Mouse (Mus musculus) CH12.LX (cell line): ENCODE data around the gene Emg1. TPM values are rescaled to one million over a fixed set of nuclear protein-coding genes. Genes with fewer than 3 reads are reported as not detected.
A peak's percentile ranks its signal among the peaks of the same experiment; 100 is the strongest.

Source experiments
- DNase-seq: peaks from one replicate; pipeline ENCODE4 v3.0.0-alpha.2; 2013; ENCODE audit errors: extremely low read depth
- H3K27ac ChIP-seq: 2 replicates; pipeline ENCODE4 v1.5.1; 2012; ENCODE audit warnings: low read depth, mild to moderate bottlenecking, control low read depth, moderate library complexity; ENCODE audit not compliant: insufficient read depth
- H3K27me3 ChIP-seq: replicated peaks from 2 replicates; pipeline ENCODE3; 2012; ENCODE audit warnings: inconsistent platforms
- H3K36me3 ChIP-seq, 2 experiments: replicated peaks in 1 of 2; 2 replicates each; pipeline versions ENCODE3 to v1.6.1; 2012; ENCODE audit warnings: inconsistent platforms in 1 of 2, low read length in 1 of 2, mild to moderate bottlenecking in 1 of 2, mixed read lengths in 1 of 2, moderate library complexity in 1 of 2; ENCODE audit not compliant: control insufficient read depth in 1 of 2, insufficient read depth in 1 of 2
- H3K4me1 ChIP-seq, 2 experiments: 2 replicates each; pipeline ENCODE4 v1.6.1; 2012; ENCODE audit warnings: inconsistent platforms in 1 of 2, moderate library complexity in 1 of 2; ENCODE audit not compliant: insufficient read depth in 2 of 2, control insufficient read depth in 1 of 2
- H3K4me2 ChIP-seq: 2 replicates; pipeline ENCODE4 v1.6.1; 2012; ENCODE audit warnings: low read depth, mild to moderate bottlenecking, control low read depth; ENCODE audit not compliant: poor library complexity, insufficient read depth, severe bottlenecking
- H3K4me3 ChIP-seq, 3 experiments: fragments of 150-350 bp in 1 of 3; sonication (generic) in 1 of 3; replicated peaks in 1 of 3; 2 replicates each; pipeline versions ENCODE3 to v1.5.1; 2011 to 2012; ENCODE audit warnings: low read depth in 2 of 3, low read length in 2 of 3, mild to moderate bottlenecking in 2 of 3, moderate library complexity in 2 of 3, control low read depth in 1 of 3, improper control_type of control experiment in 1 of 3, inconsistent platforms in 1 of 3, mixed read lengths in 1 of 3; ENCODE audit not compliant: poor library complexity in 1 of 3
- H3K79me2 ChIP-seq: replicated peaks from 2 replicates; pipeline ENCODE4 v1.6.1; 2012; ENCODE audit warnings: mild to moderate bottlenecking, moderate library complexity; ENCODE audit not compliant: control insufficient read depth, poor library complexity, insufficient read depth, severe bottlenecking; ENCODE audit errors: extremely low read depth
- H3K9ac ChIP-seq: 2 replicates; pipeline ENCODE4 v1.6.1; 2012; ENCODE audit warnings: low read depth, mild to moderate bottlenecking, control low read depth, moderate library complexity; ENCODE audit not compliant: insufficient read depth
- H3K9me3 ChIP-seq: replicated peaks from 2 replicates; pipeline ENCODE3; 2012; ENCODE audit warnings: low read length, inconsistent platforms, mixed read lengths
- BHLHE40 ChIP-seq: IDR thresholded peaks from 2 replicates; pipeline ENCODE4 v1.6.1; 2011; ENCODE audit warnings: mild to moderate bottlenecking, low read depth, low read length, improper control_type of control experiment
- CHD1 ChIP-seq: IDR thresholded peaks from 2 replicates; pipeline ENCODE4 v1.6.1; 2012; ENCODE audit warnings: low read depth, low read length, improper control_type of control experiment, inconsistent platforms
- CHD2 ChIP-seq: IDR thresholded peaks from 2 replicates; pipeline ENCODE4 v1.6.1; 2011; ENCODE audit warnings: low read length, improper control_type of control experiment
- CTCF ChIP-seq, 2 experiments: IDR thresholded peaks in 1 of 2; conservative IDR thresholded peaks in 1 of 2; 2 replicates each; pipeline ENCODE4 v1.5.1; 2011 to 2012; ENCODE audit warnings: low read depth in 2 of 2, low read length in 2 of 2, improper control_type of control experiment in 1 of 2, inconsistent platforms in 1 of 2, mild to moderate bottlenecking in 1 of 2, moderate library complexity in 1 of 2
- E2F4 ChIP-seq: IDR thresholded peaks from 2 replicates; pipeline ENCODE4 v1.6.1; 2011; ENCODE audit warnings: low read depth, low read length, improper control_type of control experiment; ENCODE audit not compliant: insufficient replicate concordance
- ELF1 ChIP-seq: IDR thresholded peaks from 2 replicates; pipeline ENCODE4 v1.6.1; 2014; ENCODE audit warnings: low read depth, mild to moderate bottlenecking, inconsistent platforms, low read length, improper control_type of control experiment
- EP300 ChIP-seq: IDR thresholded peaks from 2 replicates; pipeline ENCODE4 v1.6.1; 2011; ENCODE audit warnings: low read length, improper control_type of control experiment
- ETS1 ChIP-seq: conservative IDR thresholded peaks from 2 replicates; pipeline ENCODE4 v1.6.1; 2012; ENCODE audit warnings: low read depth, mild to moderate bottlenecking, inconsistent platforms, low read length, improper control_type of control experiment, moderate library complexity
- GABPA ChIP-seq: IDR thresholded peaks from 2 replicates; pipeline ENCODE4 v1.6.1; 2012; ENCODE audit warnings: low read depth, low read length, improper control_type of control experiment, inconsistent platforms; ENCODE audit not compliant: insufficient replicate concordance
- HCFC1 ChIP-seq: IDR thresholded peaks from 2 replicates; pipeline ENCODE4 v1.6.1; 2012; ENCODE audit warnings: low read depth, mild to moderate bottlenecking, inconsistent platforms, low read length, improper control_type of control experiment
- IRF4 ChIP-seq: IDR thresholded peaks from 2 replicates; pipeline ENCODE4 v1.6.1; 2014; ENCODE audit warnings: low read depth, mild to moderate bottlenecking, inconsistent platforms, low read length, improper control_type of control experiment
- JUN ChIP-seq: IDR thresholded peaks from 2 replicates; pipeline ENCODE4 v1.6.1; 2011; ENCODE audit warnings: low read depth, mild to moderate bottlenecking, low read length, improper control_type of control experiment, moderate library complexity; ENCODE audit not compliant: insufficient read depth
- JUND ChIP-seq: conservative IDR thresholded peaks from 2 replicates; pipeline ENCODE4 v1.6.1; 2011; ENCODE audit warnings: low read depth, low read length, improper control_type of control experiment
- KAT2A ChIP-seq: IDR thresholded peaks from 2 replicates; pipeline ENCODE4 v1.6.1; 2012; ENCODE audit warnings: low read length, improper control_type of control experiment, inconsistent platforms; ENCODE audit not compliant: insufficient replicate concordance
- MAFK ChIP-seq: IDR thresholded peaks from 2 replicates; pipeline ENCODE4 v1.6.1; 2011; ENCODE audit warnings: low read length, improper control_type of control experiment; ENCODE audit not compliant: insufficient replicate concordance
- MAX ChIP-seq: IDR thresholded peaks from 2 replicates; pipeline ENCODE4 v1.6.1; 2011; ENCODE audit warnings: low read length, improper control_type of control experiment
- MAZ ChIP-seq: IDR thresholded peaks from 2 replicates; pipeline ENCODE4 v1.6.1; 2012; ENCODE audit warnings: low read depth, mild to moderate bottlenecking, inconsistent platforms, low read length, improper control_type of control experiment, moderate library complexity
- MEF2A ChIP-seq: IDR thresholded peaks from 2 replicates; pipeline ENCODE4 v1.6.1; 2014; ENCODE audit warnings: low read depth, mild to moderate bottlenecking, inconsistent platforms, low read length, improper control_type of control experiment, borderline replicate concordance
- MXI1 ChIP-seq: IDR thresholded peaks from 2 replicates; pipeline ENCODE4 v1.6.1; 2011; ENCODE audit warnings: mild to moderate bottlenecking, low read depth, low read length, improper control_type of control experiment
- MYC ChIP-seq: IDR thresholded peaks from 2 replicates; pipeline ENCODE4 v1.6.1; 2011; ENCODE audit warnings: low read depth, mild to moderate bottlenecking, improper control_type of control experiment, low read length
- NELFE ChIP-seq: IDR thresholded peaks from 2 replicates; pipeline ENCODE4 v1.6.1; 2011; ENCODE audit warnings: low read depth, low read length, improper control_type of control experiment
- NRF1 ChIP-seq: IDR thresholded peaks from 2 replicates; pipeline ENCODE4 v1.6.1; 2014; ENCODE audit warnings: low read depth, mild to moderate bottlenecking, inconsistent platforms, low read length, improper control_type of control experiment, moderate library complexity
- PAX5 ChIP-seq: IDR thresholded peaks from 2 replicates; pipeline ENCODE4 v1.6.1; 2012; ENCODE audit warnings: low read length, inconsistent platforms, mixed read lengths
- POLR2A ChIP-seq: IDR thresholded peaks from 2 replicates; pipeline ENCODE4 v1.6.1; 2011; ENCODE audit warnings: low read depth, mild to moderate bottlenecking, improper control_type of control experiment, low read length
- POLR2AphosphoS2 ChIP-seq: IDR thresholded peaks from 2 replicates; pipeline ENCODE4 v1.6.1; 2011; ENCODE audit warnings: low read depth, low read length, improper control_type of control experiment
- RAD21 ChIP-seq: IDR thresholded peaks from 2 replicates; pipeline ENCODE4 v1.6.1; 2011; ENCODE audit warnings: low read depth, mild to moderate bottlenecking, low read length, improper control_type of control experiment, moderate library complexity
- RCOR1 ChIP-seq: conservative IDR thresholded peaks from 2 replicates; pipeline ENCODE4 v1.6.1; 2012; ENCODE audit warnings: low read depth, mild to moderate bottlenecking, inconsistent platforms, low read length, improper control_type of control experiment
- SIN3A ChIP-seq: IDR thresholded peaks from 2 replicates; pipeline ENCODE4 v1.6.1; 2012; ENCODE audit warnings: low read length, improper control_type of control experiment, inconsistent platforms
- SMC3 ChIP-seq: IDR thresholded peaks from 2 replicates; pipeline ENCODE4 v1.6.1; 2011; ENCODE audit warnings: low read depth, low read length, improper control_type of control experiment
- TBP ChIP-seq: conservative IDR thresholded peaks from 2 replicates; pipeline ENCODE4 v1.6.1; 2011; ENCODE audit warnings: low read depth, low read length, improper control_type of control experiment
- TCF12 ChIP-seq: IDR thresholded peaks from 2 replicates; pipeline ENCODE4 v1.6.1; 2014; ENCODE audit warnings: low read depth, mild to moderate bottlenecking, inconsistent platforms, low read length, improper control_type of control experiment
- UBTF ChIP-seq: IDR thresholded peaks from 2 replicates; pipeline ENCODE4 v1.6.1; 2012; ENCODE audit warnings: low read depth, mild to moderate bottlenecking, inconsistent platforms, low read length, improper control_type of control experiment, moderate library complexity
- USF1 ChIP-seq: IDR thresholded peaks from 2 replicates; pipeline ENCODE4 v1.6.1; 2014; ENCODE audit warnings: low read depth, mild to moderate bottlenecking, inconsistent platforms, low read length, improper control_type of control experiment
- USF2 ChIP-seq: conservative IDR thresholded peaks from 2 replicates; pipeline ENCODE4 v1.6.1; 2011; ENCODE audit warnings: low read depth, low read length, improper control_type of control experiment
- ZKSCAN1 ChIP-seq: IDR thresholded peaks from 2 replicates; pipeline ENCODE4 v1.6.1; 2012; ENCODE audit warnings: low read depth, inconsistent platforms, low read length, improper control_type of control experiment, borderline replicate concordance
- ZMIZ1 ChIP-seq: IDR thresholded peaks from 2 replicates; pipeline ENCODE4 v1.6.1; 2012; ENCODE audit warnings: low read depth, mild to moderate bottlenecking, inconsistent platforms, low read length, improper control_type of control experiment
- ZNF384 ChIP-seq: IDR thresholded peaks from 2 replicates; pipeline ENCODE4 v1.6.1; 2012; ENCODE audit warnings: low read depth, low read length, improper control_type of control experiment, inconsistent platforms
- dilution Hi-C: fragments of 300-500 bp; cut with MboI; formaldehyde crosslinking; loops from 2 replicates; pipeline ENCODE4 v1.14.3; 2020; ENCODE audit warnings: low sequenced_read_pairs; ENCODE audit not compliant: extremely low pct_unique_long_range_greater_than_20kb, extremely low pct_ligation_motif_present
- in situ Hi-C: fragments of 300-500 bp; cut with MboI; formaldehyde crosslinking; loops from 3 replicates; pipeline ENCODE4 v1.14.3; 2019; ENCODE audit warnings: low sequenced_read_pairs, low pct_ligation_motif_present, low pct_unique_long_range_greater_than_20kb, mixed read lengths
- polyA plus RNA-seq: library from polyadenylated mRNA; unstranded; fragments of >175 nt; gene quantifications from 2 replicates; pipeline ENCODE4 v1.2.1, GENCODE M21; 2012; ENCODE audit warnings: low read depth; ENCODE audit not compliant: insufficient read length
- total RNA-seq, 2 experiments: library from RNA; depleted of rRNA; stranded (reverse); fragments of 300-350 nt in 1 of 2; fragments of >200 nt in 1 of 2; gene quantifications; 2 replicates each; pipeline ENCODE4 v1.2.3; 2012 to 2014

Gene Emg1
- total and polyA plus RNA-seq, 3 experiments, result 301 to 481 (median 352) TPM

DNA sequence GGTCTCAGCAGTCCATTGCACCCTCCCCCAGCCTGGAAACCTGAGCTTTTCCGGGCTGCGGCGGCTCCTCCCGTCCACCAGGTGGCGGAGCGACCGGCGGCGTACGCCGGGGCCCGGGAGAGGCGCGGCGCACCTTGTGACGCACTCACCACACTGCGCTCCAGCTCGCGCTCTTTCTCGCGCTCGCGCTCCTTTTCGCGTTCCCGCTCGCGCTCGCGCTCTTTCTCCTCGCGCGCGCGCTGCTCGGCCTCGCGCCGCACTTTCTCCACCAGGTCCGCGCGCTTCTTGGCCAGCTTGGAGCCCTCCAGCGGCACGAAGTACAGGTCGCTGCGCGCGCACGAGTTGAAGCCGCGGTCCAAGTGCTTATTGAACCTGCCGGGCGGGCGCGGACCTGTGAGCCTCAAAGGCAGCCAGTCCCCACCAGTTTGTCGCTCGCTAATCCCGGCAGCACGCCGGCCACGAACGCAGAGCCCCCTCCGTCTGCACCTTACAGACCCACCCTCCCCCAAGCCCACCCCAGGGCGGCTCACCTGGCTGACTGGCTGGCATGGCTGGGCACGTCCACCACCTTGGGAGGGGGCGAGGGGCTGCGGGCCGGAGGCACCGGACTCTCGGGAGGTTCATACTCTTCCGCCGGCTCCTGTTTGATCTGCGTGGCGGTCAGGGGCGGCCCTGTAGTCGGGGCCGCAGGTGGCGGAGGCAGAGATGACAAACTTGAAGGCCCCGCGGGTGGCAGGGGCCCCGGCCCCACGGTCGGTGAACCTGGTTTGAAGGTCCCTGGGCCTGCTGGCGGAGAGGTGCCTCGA is 33.7 kb upstream of the Emg1 start:
- Histone ChIP-seq H3K79me2 (0 out of 2 replicates have a peak, but pooled peaks cover 2% of the 10 kb centered on the region), H3K4me1 (peaks cover 16 to 46% of the 10 kb centered on the region in 2 experiments), H3K4me2 (peak overlapping the region; percentile 73), H3K27ac (peak overlapping the region; percentile 41), H3K36me3 (peaks cover 38 to 62% of the 10 kb centered on the region in 2 experiments), H3K9me3 (no peaks in the 10 kb centered on the region), H3K4me3 (peak overlapping the region; percentile 45 to 63 (median 56)), H3K9ac (peak overlapping the region; percentile 74), H3K27me3 (no peaks in the 10 kb centered on the region)
- DNase-seq, result peak; percentile 93
- dilution Hi-C loops (no loop called here), in situ Hi-C loops (no loop called here)
- TF ChIP-seq RAD21 (peak; percentile 38), E2F4 (peak; percentile 92; the same call in 1 of the 2 replicates), UBTF (no peak), KAT2A (peak; percentile 84; the same call in 1 of the 2 replicates), NRF1 (peak; percentile 68), HCFC1 (peak; percentile 90), CTCF (conservative IDR thresholded peaks at IDR 0.05 in 1 of 2, IDR thresholded peaks at IDR 0.05 in 1 of 2; ENCODE audit: low read depth in 2 of 2, low read length in 2 of 2) (peak in 1 of 2 experiments; percentile 87; a peak in 2 of 4 replicates), EP300 (0 out of 2 replicates have a peak, but pooled peaks have one; percentile 52), USF1 (peak; percentile 33; the same call in 1 of the 2 replicates), USF2 (no peak), ELF1 (peak; percentile 91), BHLHE40 (no peak), RCOR1 (peak; percentile 71), JUND (peak; percentile 49; the same call in 1 of the 2 replicates), POLR2A (peak; percentile 73), SMC3 (peak; percentile 79), MAFK (peak; percentile 41; the same call in 1 of the 2 replicates), MEF2A (peak; percentile 90), ETS1 (peak; percentile 62), MYC (peak; percentile 75; the same call in 1 of the 2 replicates), ZKSCAN1 (0 out of 2 replicates have a peak, but pooled peaks have one; percentile 21), NELFE (peak; percentile 82), TBP (no peak), MXI1 (peak; percentile 79; the same call in 1 of the 2 replicates), ZNF384 (peak; percentile 56), SIN3A (peak; percentile 89), ZMIZ1 (peak; percentile 92), MAX (peak; percentile 86), POLR2AphosphoS2 (no peak), PAX5 (no peak), TCF12 (peak; percentile 93), JUN (no peak; the same call in 1 of the 2 replicates), GABPA (peak; percentile 78; the same call in 1 of the 2 replicates), CHD2 (peak; percentile 97), CHD1 (no peak), MAZ (peak; percentile 89), IRF4 (peak; percentile 86)
